Mouse (Mus musculus): ENCODE results near the gene Auts2. TPM values are rescaled to one million over a fixed set of nuclear protein-coding genes. Genes with fewer than 3 reads are reported as not detected.

Auts2 gene
- 32.4 and 35.9 TPM in 2 replicates for polyA plus RNA-seq (2021; fragmentation: Nextera tagmentation)
- long read RNA-seq, experiment 1, partial matches to known transcripts, result 5 of 41 reads
- long read RNA-seq, experiment 1, other reads (novel, unspliced or antisense), result 36 of 41 reads
- long read RNA-seq, experiment 2, partial matches to known transcripts, result 21 of 124 reads
- long read RNA-seq, experiment 2, other reads (novel, unspliced or antisense), result 101 of 124 reads

GRCm38 (mm10) chr5:132543118-132544071, at the start of gene Auts2:
TSS of gene Auts2 (minus strand) at chr5:132543344.

Measured in layer of hippocampus, adult 6 months (tissue).